Comparison of ENCODE assay signal across 31 mouse cellular contexts in the genomic region with DNA sequence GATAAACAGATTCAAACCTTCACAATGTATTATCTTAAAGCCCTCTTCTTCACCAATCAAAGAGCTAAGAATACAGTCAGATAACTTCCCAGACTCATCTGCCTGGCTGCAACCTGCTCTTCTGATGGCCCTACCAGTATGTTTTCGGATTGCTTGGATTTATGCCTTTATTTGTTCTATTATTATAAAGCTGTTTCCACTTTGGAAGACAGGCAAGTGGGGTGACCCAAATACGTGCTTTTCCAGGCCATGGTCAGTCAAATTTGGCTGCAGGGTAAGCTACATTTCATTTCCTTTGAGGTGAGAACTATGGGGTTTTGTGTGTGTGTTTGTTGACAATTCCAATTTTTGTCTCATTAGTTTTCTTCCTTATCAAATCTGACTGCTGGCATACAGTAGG. TPM values are rescaled to one million over a fixed set of nuclear protein-coding genes. Genes with fewer than 3 reads are reported as not detected.
DNase-seq lines count a peak whose midpoint lies in the region; ATAC-seq lines count a peak whose summit lies in the region.
"Had no signal": no experiment of that assay in that cellular context is flagged by ENCODE, and none has a peak within 500 bp of the region (broad histone marks: within the 10 kb centered on the region; RNA-seq: fewer than 3 reads in every experiment).

No protein-coding gene starts in this region.

- peak; percentile 71 for ATAC-seq in cerebellum, adult (ENCODE audit: insufficient number of reproducible peaks, low FRiP score, low TSS enrichment)
- no peak for ATAC-seq in hindbrain, embryonic 11.5 days (ENCODE audit: low FRiP score)
- ATAC-seq: forebrain, embryonic 14.5 days; forebrain, postnatal 0 days; intestine, postnatal 0 days; Patski had no signal

- no peaks in the 10 kb centered on the region for H3K36me3 ChIP-seq in hindbrain, embryonic 11.5 days (ENCODE audit: control insufficient read depth, insufficient read depth, low read length)
- H3K36me3 ChIP-seq: embryonic facial prominence, embryonic 12.5 days; embryonic facial prominence, embryonic 15.5 days; G1E; heart, embryonic 10.5 days; heart, embryonic 13.5 days; hindbrain, embryonic 10.5 days; hindbrain, embryonic 15.5 days had no signal

- no peak for DNase-seq in cerebellum, postnatal 4 days (ENCODE audit: low spot score in 2 of 2)
- DNase-seq in brain, adult 2 months (ENCODE audit: low read depth, low spot score), result peak; percentile 84
- peak; percentile 46 for DNase-seq in cerebellum, adult 8-10 months
- peak; percentile 11 to 28 for DNase-seq in cerebellum, postnatal 14 days
- no peak for DNase-seq in left cerebral cortex, adult 8-10 months (ENCODE audit: low spot score in 2 of 2)
- no peak for DNase-seq in hindbrain, embryonic 11.5 days (ENCODE audit: low spot score)
- no peak for DNase-seq in frontal cortex, postnatal 10 days (ENCODE audit: low spot score in 2 of 2)
- DNase-seq: adrenal gland, postnatal 10 days; adrenal gland, postnatal 36 days; forebrain, postnatal 0 days; gastrocnemius, postnatal 25 days; heart, adult 2 months; heart, postnatal 36 days; kidney, adult 2 months had no signal

- WGBS in hindbrain, embryonic 11.5 days, result 83% methylated on average over 2 of the region's 2 CpGs

- no peaks in the 10 kb centered on the region for H3K4me1 ChIP-seq in hindbrain, embryonic 11.5 days (replicated peaks; ENCODE audit: control insufficient read depth, insufficient read depth, low read length)
- H3K4me1 ChIP-seq: embryonic facial prominence, embryonic 12.5 days; embryonic facial prominence, embryonic 15.5 days; heart, embryonic 10.5 days; heart, embryonic 13.5 days; hindbrain, embryonic 10.5 days; hindbrain, embryonic 15.5 days had no signal

- no peak overlapping the region for H3K4me2 ChIP-seq in hindbrain, embryonic 11.5 days (replicated peaks; ENCODE audit: low read depth, low read length)
- H3K4me2 ChIP-seq: embryonic facial prominence, embryonic 12.5 days; embryonic facial prominence, embryonic 15.5 days; heart, embryonic 13.5 days; hindbrain, embryonic 15.5 days had no signal

- no peak overlapping the region for H3K4me3 ChIP-seq in hindbrain, embryonic 11.5 days (ENCODE audit: low read depth, low read length)
- H3K4me3 ChIP-seq: embryonic facial prominence, embryonic 12.5 days; embryonic facial prominence, embryonic 15.5 days; heart, adult 2 months; heart, embryonic 10.5 days; heart, embryonic 13.5 days; hindbrain, embryonic 10.5 days; hindbrain, embryonic 15.5 days had no signal

- H3K27ac ChIP-seq in hindbrain, embryonic 11.5 days (ENCODE audit: low read depth, low read length), result no peak overlapping the region
- H3K27ac ChIP-seq: embryonic facial prominence, embryonic 12.5 days; embryonic facial prominence, embryonic 15.5 days; heart, adult 2 months; heart, embryonic 10.5 days; heart, embryonic 13.5 days; hindbrain, embryonic 10.5 days; hindbrain, embryonic 15.5 days had no signal

- no peaks in the 10 kb centered on the region for H3K9me3 ChIP-seq in hindbrain, embryonic 11.5 days (ENCODE audit: control insufficient read depth, low read length)
- H3K9me3 ChIP-seq: embryonic facial prominence, embryonic 12.5 days; embryonic facial prominence, embryonic 15.5 days; G1E; heart, embryonic 10.5 days; heart, embryonic 13.5 days; hindbrain, embryonic 10.5 days; hindbrain, embryonic 15.5 days had no signal

- no peaks in the 10 kb centered on the region for H3K27me3 ChIP-seq in hindbrain, embryonic 11.5 days (ENCODE audit: control insufficient read depth, insufficient read depth, low read length)
- H3K27me3 ChIP-seq: CH12.LX; embryonic facial prominence, embryonic 12.5 days; embryonic facial prominence, embryonic 15.5 days; heart, embryonic 13.5 days; hindbrain, embryonic 15.5 days had no signal

- H3K9ac ChIP-seq in hindbrain, embryonic 11.5 days (ENCODE audit: low read depth, low read length), result no peak overlapping the region
- H3K9ac ChIP-seq: embryonic facial prominence, embryonic 12.5 days; embryonic facial prominence, embryonic 15.5 days; forebrain, postnatal 0 days; heart, embryonic 13.5 days; hindbrain, embryonic 15.5 days had no signal

RNA-seq across cellular contexts. Expression of gene Sptssb, which starts 43.2 kb away (rescaled TPM):
- total RNA-seq in left cerebral cortex, adult 8-10 months (2022), result 1 to 10 TPM; 4.3 to 5.2 (median 4.9) TPM
- 0.11 TPM in 1 of 2 replicates, not detected in the other for polyA plus RNA-seq in hindbrain, embryonic 11.5 days (2014; fragmentation: Nextera tagmentation; extraction: Ambion mirVana)
- total RNA-seq: adrenal gland, adult 18-20 months; adrenal gland, postnatal 10 days; adrenal gland, postnatal 36 days; CH12.LX; common myeloid progenitor, adult 5-6 weeks; G1E; gastrocnemius, adult 8-10 months; gastrocnemius, postnatal 25 days; heart, adult 2 months; heart, postnatal 36 days had no signal
- polyA plus RNA-seq: forebrain, embryonic 11.5 days; G1E; gonadal fat pad, adult 2 months; heart, adult 2 months had no signal

Comparison
In these comparisons a context has a peak if more than half of its experiments do, and no peak if none do; other contexts are left out.
1. DNase-seq: peak in brain, adult 2 months (single experiment), cerebellum, adult 8-10 months (single experiment) and cerebellum, postnatal 14 days (2 of 2); none in cerebellum, postnatal 4 days (0 of 2), left cerebral cortex, adult 8-10 months (0 of 2), hindbrain, embryonic 11.5 days (single experiment) and frontal cortex, postnatal 10 days (0 of 2).